Mouse (Mus musculus): ENCODE results near the gene Vmn1r60.
"Not testable (repeated sequence)": the region's sequence is repeated elsewhere in the genome, so short reads cannot be mapped to it uniquely, and the experiment has no call there.

DNA sequence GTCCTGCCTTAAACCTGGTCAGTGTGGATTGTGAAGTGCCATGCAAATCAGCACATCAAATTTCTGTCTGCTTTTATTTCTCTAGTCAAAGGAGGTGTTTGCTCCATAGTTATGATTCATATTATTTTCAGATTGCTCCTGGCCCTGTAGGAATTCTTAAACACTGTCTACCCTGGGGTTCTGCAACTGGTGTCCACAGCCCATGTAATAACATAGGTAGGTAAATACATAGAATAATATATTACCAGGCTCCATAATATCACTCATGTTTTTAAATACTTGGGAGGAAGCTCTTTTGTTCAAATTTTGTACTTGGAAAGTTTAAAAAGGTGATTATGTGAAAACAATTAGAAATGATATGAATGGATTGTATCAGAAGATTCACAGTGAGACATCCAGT is 53.3 kb downstream of the Vmn1r60 start, which contains the start of gene Vmn2r28:
- TF ChIP-seq POLR2A (IDR thresholded peaks at IDR 0.05; ENCODE audit: borderline replicate concordance, extremely low read depth, insufficient read depth, insufficient read length, poor library complexity, severe bottlenecking); CTCF (IDR thresholded peaks at IDR 0.05; ENCODE audit: borderline replicate concordance, extremely low read depth, insufficient read depth, insufficient read length): not testable (repeated sequence)
